Mouse (Mus musculus) limb, embryonic 15.5 days (tissue): ENCODE measurements around the gene Crebzf. TPM values are rescaled to one million over a fixed set of nuclear protein-coding genes. Genes with fewer than 3 reads are reported as not detected.

Experiments used
- ATAC-seq: fragments of 200-750 bp; cut with Nextera tagmentation; 2 replicates; pipeline ENCODE4 v1.8.0; 2017; ENCODE audit warnings: low read depth, moderate TSS enrichment; ENCODE audit not compliant: insufficient number of reproducible peaks, low FRiP score, low TSS enrichment
- H3K27ac ChIP-seq: fragments of 300-500 bp; sonication (generic); 2 replicates; pipeline ENCODE4 v1.5.1; 2015; ENCODE audit warnings: moderate library complexity, mild to moderate bottlenecking, inconsistent platforms
- H3K27me3 ChIP-seq: fragments of 300-500 bp; sonication (generic); 2 replicates; pipeline ENCODE4 v1.6.1; 2015; ENCODE audit warnings: inconsistent platforms
- H3K36me3 ChIP-seq: fragments of 300-500 bp; sonication (generic); 2 replicates; pipeline ENCODE4 v1.6.1; 2015; ENCODE audit warnings: inconsistent platforms
- H3K4me1 ChIP-seq: fragments of 300-500 bp; sonication (generic); 2 replicates; pipeline ENCODE4 v1.6.1; 2015; ENCODE audit warnings: inconsistent platforms
- H3K4me2 ChIP-seq: fragments of 300-500 bp; sonication (generic); 2 replicates; pipeline ENCODE4 v1.6.1; 2015; ENCODE audit warnings: mild to moderate bottlenecking, inconsistent platforms
- H3K4me3 ChIP-seq: fragments of 300-500 bp; sonication (generic); 2 replicates; pipeline ENCODE4 v1.5.1; 2015; ENCODE audit warnings: mild to moderate bottlenecking, inconsistent platforms
- H3K9ac ChIP-seq: fragments of 300-500 bp; sonication (generic); 2 replicates; pipeline ENCODE4 v1.6.1; 2015; ENCODE audit warnings: inconsistent platforms
- H3K9me3 ChIP-seq: fragments of 300-500 bp; sonication (generic); 2 replicates; pipeline ENCODE4 v1.6.1; 2016; ENCODE audit warnings: inconsistent platforms
- WGBS: fragments of 180-500 bp; shearing (Covaris S2); methylation state at CpG from one replicate; pipeline ENCODE4 v1.1.7; 2015; 5-methylcytosine and 5-hydroxymethylcytosine counted together
- polyA plus RNA-seq: library from polyadenylated mRNA; unstranded; fragments of >200 nt; fragmentation: Nextera tagmentation; extraction: Ambion mirVana; gene quantifications from 2 replicates; pipeline ENCODE4 v1.2.1, GENCODE M21; 2015

The Crebzf gene
- polyA plus RNA-seq, 1 experiment from 2014 or later: 31.9 TPM

DNA sequence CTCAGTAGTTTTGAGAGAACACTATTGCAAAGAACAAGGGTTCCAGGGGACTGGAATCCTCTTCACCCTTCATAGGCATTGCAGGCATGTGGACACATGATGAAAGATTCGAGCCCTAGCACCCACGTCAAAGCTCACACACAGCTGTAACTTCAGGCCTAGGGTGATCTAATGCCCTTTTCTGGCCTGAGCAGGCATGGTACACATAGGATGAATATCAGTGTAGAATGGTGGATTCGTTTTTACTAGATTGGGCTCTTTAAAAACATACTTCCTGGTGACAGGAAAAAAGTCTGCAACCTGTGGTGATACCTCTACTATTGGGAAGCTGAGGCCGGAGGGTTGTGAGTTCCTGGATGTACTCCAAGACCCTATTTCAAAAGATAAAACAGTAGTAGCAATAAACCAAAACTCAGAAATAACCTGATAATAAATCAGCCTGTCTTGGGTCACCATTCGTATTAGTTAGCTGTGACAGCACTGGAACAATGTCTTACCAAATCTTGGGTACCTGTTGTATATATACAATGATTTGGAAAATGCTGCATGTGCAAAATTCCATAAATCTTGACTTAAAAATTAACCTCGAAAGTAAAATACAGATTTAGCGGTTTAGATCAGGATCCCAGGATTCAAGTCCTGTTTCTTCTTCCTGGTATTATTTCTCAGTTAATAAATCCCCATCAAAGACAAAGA lies 13.8 kb downstream of the Crebzf start:
- Histone ChIP-seq H3K9me3 (no peaks in the 10 kb centered on the region), H3K27ac (peak overlapping the region; percentile 96), H3K4me1 (peaks cover 12% of the 10 kb centered on the region; the same call in 1 of the 2 replicates), H3K4me2 (peak overlapping the region; percentile 59), H3K4me3 (peak overlapping the region; percentile 78), H3K9ac (peak overlapping the region; percentile 79), H3K36me3 (peaks cover 10% of the 10 kb centered on the region; the same call in 1 of the 2 replicates), H3K27me3 (no peaks in the 10 kb centered on the region)
- 23% methylated on average over 7 of the region's 7 CpGs for WGBS
- ATAC-seq: no peak

DNA sequence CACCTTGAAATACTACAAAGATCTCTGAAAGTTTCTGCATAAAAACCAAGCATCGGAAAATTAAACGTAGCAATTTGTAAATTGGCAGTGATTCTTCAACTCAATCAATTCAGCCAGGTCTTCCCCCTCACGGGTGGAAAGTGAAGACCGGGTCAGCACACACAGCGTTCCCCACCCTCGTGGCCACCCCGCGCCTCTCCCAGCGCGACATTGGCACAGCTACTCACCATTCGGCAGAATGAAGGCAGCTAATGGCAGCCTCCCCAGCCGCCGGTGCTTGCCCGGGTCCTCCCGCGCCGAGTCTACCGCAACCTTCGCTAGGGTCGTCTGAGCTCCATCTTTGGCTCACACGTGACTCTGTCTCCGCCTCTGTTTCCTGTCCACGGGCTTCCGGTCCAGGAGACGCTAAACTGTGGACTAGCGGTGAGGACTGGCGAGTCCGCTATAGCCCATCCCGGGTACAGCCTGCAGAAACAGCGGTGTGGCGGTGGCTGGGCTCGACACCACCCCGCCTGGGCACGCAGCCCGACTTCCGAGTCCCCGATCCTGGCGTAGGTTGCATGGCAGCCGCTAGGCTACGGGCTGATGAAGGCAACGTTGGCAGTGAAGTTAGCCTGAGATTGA lies 14.4 kb downstream of the Crebzf start, which contains the start of gene Tmem126a:
Gene Tmem126a, minus strand, starts transcription at position 385 of the 624 bp plus-strand sequence.
- under 1% methylated on average over 41 of the region's 41 CpGs for WGBS
- Histone ChIP-seq H3K4me2 (peak within 1 kb of the TSS; percentile 59), H3K27ac (peak within 1 kb of the TSS; percentile 96), H3K4me1 (peaks cover 12% of the 10 kb centered on the region; the same call in 1 of the 2 replicates), H3K27me3 (no peaks in the 10 kb centered on the region), H3K9ac (peak within 1 kb of the TSS; percentile 79), H3K36me3 (peaks cover 6% of the 10 kb centered on the region; the same call in 1 of the 2 replicates), H3K4me3 (peak within 1 kb of the TSS; percentile 78), H3K9me3 (no peaks in the 10 kb centered on the region)
- ATAC-seq: peak; percentile 89

DNA sequence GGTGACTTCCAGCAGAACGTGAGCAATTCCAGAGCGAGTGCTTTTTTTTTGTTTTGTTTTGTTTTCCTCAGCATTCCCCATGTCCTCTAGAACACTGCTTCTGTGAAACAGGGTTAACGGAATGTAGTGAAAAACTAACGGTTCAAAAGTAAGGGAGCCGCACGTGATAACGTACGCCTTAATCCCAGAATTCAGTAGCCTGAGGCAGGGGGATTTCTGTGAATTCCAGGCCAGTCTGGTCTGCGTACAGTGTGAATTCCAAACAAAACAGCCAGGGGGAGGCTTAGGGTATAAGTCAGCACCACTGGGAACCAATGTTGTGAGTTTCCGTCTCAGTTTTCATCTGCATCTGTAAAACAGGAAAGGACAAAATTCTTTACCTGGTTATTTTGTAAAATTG lies 15.0 kb downstream of the Crebzf start:
- ATAC-seq: 0 out of 2 replicates have a peak, but pooled peaks have one; percentile 25
- H3K4me1 ChIP-seq: peaks cover 12% of the 10 kb centered on the region; the same call in 1 of the 2 replicates
- H3K4me3 ChIP-seq: peak overlapping the region; percentile 78
- H3K36me3 ChIP-seq: peaks cover 6% of the 10 kb centered on the region; the same call in 1 of the 2 replicates
- WGBS: 5% methylated on average over 10 of the region's 10 CpGs
- H3K27me3 ChIP-seq: no peaks in the 10 kb centered on the region
- peak overlapping the region; percentile 59 for H3K4me2 ChIP-seq
- no peaks in the 10 kb centered on the region for H3K9me3 ChIP-seq
- peak overlapping the region; percentile 79 for H3K9ac ChIP-seq
- H3K27ac ChIP-seq: peak overlapping the region; percentile 96

DNA sequence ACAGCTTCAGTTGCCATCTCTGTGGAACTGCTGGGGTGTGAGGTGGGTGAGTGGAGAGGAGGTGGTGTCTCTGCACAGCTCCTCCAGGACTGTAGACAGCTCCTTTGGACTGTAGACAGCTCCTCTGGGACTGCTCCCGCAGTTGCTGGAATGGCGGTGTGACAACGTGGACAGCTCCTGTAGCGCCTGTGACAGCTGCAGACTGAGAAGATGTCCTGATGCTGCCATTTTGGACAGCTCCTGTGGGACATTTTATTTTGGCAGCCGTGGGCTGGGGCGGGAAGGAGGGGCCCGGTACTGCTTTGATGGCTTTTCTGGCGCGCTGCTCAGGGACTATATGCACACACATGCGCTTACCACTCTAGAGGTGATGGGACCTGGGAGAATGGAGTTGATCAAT lies 17.8 kb downstream of the Crebzf start:
- no peaks in the 10 kb centered on the region for H3K9me3 ChIP-seq
- peaks cover 12% of the 10 kb centered on the region; the same call in 1 of the 2 replicates for H3K4me1 ChIP-seq
- H3K4me2 ChIP-seq: no peak overlapping the region
- H3K9ac ChIP-seq: no peak overlapping the region
- ATAC-seq: no peak
- H3K27me3 ChIP-seq: no peaks in the 10 kb centered on the region
- H3K4me3 ChIP-seq: no peak overlapping the region
- H3K36me3 ChIP-seq: no peaks in the 10 kb centered on the region
- no peak overlapping the region for H3K27ac ChIP-seq
- 46% methylated on average over 10 of the region's 10 CpGs for WGBS

DNA sequence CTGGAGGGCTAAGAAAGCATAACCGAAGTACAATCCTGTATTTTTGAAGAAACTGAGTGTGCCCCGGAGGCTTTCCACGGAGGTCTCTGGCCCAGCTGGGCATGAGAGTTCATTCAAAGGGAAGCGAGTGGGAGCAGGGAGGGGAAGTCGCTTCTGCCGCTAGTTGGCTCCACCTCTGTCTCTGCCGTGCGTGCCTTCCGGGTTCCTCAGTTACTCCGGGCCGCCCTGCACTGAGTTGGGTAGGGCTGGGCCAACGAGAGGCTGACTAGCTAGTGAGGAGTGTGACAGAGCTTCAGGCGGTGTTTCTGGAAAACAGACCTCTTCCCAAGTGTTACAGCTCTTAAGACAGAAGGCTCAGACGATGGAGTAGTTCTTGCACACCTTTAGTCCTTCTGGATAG lies 18.4 kb downstream of the Crebzf start:
- 20% methylated on average over 14 of the region's 14 CpGs for WGBS
- no peak overlapping the region for H3K9ac ChIP-seq
- no peak overlapping the region for H3K4me2 ChIP-seq
- no peaks in the 10 kb centered on the region for H3K36me3 ChIP-seq
- no peak overlapping the region for H3K27ac ChIP-seq
- H3K9me3 ChIP-seq: no peaks in the 10 kb centered on the region
- H3K27me3 ChIP-seq: no peaks in the 10 kb centered on the region
- H3K4me1 ChIP-seq: peaks cover 8% of the 10 kb centered on the region; the same call in 1 of the 2 replicates
- H3K4me3 ChIP-seq: no peak overlapping the region
- ATAC-seq: no peak

DNA sequence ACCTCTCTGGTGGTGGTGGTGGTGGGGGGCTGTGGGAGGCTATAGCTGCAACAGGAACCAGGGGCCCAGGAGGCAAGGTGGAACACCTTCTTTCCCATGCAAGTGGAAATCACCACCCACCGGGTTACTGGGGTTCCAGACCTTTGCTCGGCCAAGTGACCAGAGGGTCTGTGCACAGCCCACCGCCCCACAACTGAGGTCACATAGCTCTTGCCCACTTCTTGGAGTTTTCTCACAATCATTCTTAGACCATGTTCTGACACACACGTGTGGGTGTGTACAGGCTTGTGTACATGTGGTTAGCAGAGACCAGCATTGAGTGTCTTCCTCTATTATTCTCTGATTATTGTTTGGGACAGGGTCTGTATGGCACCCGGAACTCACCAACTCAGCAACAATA lies 18.9 kb downstream of the Crebzf start:
- Histone ChIP-seq H3K27ac (no peak overlapping the region), H3K36me3 (no peaks in the 10 kb centered on the region), H3K9ac (no peak overlapping the region), H3K4me3 (no peak overlapping the region), H3K4me2 (no peak overlapping the region), H3K4me1 (0 out of 2 replicates have a peak, but pooled peaks cover 5% of the 10 kb centered on the region), H3K27me3 (no peaks in the 10 kb centered on the region), H3K9me3 (no peaks in the 10 kb centered on the region)
- 90% methylated on average over 5 of the region's 5 CpGs for WGBS
- no peak for ATAC-seq

DNA sequence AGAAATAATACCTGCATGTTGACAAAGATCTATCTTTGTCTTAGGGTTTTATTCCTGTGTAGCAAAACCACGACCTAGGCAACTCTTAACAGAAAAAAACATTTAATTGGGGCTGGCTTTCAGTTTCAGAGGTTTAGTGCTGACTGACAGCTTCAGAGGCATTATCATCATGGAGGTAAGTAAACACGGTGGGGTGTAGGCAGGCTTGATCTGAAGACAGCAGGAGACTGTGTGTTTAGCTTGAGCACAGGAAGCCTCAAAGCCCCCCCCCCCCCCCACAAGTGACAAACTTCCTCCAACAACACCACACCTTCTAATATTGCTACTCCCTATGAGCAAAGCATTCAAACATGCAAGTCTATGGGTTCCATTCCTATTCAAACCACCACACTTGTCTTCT lies 31.0 kb downstream of the Crebzf start:
- Histone ChIP-seq H3K4me3 (no peak overlapping the region), H3K9ac (no peak overlapping the region), H3K4me1 (0 out of 2 replicates have a peak, but pooled peaks cover 12% of the 10 kb centered on the region), H3K4me2 (no peak overlapping the region), H3K27ac (no peak overlapping the region), H3K27me3 (no peaks in the 10 kb centered on the region; the same call in 1 of the 2 replicates), H3K36me3 (peaks cover 6% of the 10 kb centered on the region), H3K9me3 (no peaks in the 10 kb centered on the region)
- WGBS: 72% methylated on average over 2 of the region's 2 CpGs
- ATAC-seq: no peak

DNA sequence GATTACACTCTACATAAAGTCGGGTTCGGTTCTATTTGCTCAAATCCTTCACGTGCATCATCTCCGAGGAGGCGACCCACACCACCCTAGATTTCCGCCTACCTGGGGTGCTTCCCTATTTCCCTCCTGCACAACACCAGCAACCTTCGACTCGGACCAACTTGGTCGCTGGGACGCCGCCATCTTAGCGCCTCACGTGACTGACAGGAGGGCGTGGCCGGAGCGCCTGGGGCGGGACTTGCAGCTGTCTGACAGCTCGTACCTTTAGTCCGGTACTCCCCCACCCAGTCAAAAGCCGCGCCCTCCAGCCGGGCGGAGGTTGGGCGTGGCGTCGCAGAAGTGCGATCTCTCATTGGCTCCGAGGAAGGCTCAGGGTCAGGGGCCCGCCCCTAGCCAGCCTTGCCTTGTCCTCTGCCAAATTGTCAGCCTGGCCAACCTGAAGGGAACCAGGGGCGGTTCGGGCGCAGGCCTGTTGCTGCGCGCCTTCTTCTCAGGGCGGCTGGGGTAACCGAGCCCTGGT lies 33.3 kb downstream of the Crebzf start, which contains the start of gene Tmem126b:
Gene Tmem126b, minus strand, starts transcription at position 209 of the 520 bp plus-strand sequence.
- under 1% methylated on average over 36 of the region's 36 CpGs for WGBS

DNA sequence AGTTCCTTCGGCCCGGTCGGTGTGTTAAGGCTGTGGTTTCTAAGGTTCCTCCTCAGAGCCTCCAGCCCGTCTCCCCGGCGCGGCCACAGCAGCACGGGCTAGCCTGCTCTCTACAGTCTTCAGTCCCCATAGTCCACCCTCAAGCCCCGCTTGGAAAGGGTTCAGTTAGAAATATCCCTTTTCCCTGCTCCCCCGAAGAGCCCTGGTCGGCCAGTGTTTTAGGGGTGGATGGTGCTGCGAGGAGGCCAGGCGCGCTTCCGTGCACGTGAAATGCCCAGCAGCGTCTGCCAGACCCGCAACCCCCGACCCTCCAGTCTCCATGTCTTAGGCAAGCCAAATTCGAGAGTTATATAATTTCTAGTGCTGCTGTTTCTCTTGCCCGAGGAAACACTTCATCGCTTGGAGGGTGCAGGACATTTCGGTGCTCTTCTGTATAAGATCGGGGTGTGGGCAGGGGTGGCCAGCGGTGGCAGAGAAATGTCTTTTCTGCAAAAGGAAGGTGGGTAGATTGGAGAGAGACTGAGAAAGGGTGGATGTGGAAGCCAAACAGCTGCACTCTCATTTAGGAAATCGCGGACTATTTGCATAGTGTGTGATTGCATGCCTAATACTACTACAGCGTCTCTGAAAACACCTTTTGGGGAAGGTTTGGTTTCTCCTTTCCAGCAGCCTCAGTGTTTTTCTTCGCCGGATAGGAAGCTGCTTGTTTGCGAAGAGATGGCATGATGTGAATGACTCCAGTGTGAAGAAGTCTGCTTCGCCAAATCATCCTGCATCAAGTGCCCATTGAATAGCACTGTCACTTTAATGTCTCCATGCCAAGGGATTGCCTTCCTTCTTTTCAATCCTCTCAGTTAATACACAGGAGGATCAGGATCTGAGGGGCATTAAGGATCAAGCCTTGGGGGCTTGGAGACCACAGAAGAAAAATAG lies 34.0 kb downstream of the Crebzf start, which contains the start of gene Dlg2:
Gene Dlg2, plus strand, starts transcription at position 360 of the 933 bp plus-strand sequence.
- no peaks in the 10 kb centered on the region for H3K36me3 ChIP-seq
- H3K9me3 ChIP-seq: no peaks in the 10 kb centered on the region
- 0 out of 2 replicates have a peak, but pooled peaks cover 12% of the 10 kb centered on the region for H3K4me1 ChIP-seq
- peak within 1 kb of the TSS; percentile 56 for H3K9ac ChIP-seq
- WGBS: 1% methylated on average over 32 of the region's 32 CpGs
- peak within 1 kb of the TSS; percentile 82 for H3K27ac ChIP-seq
- no peaks in the 10 kb centered on the region; the same call in 1 of the 2 replicates for H3K27me3 ChIP-seq
- H3K4me2 ChIP-seq: peak within 1 kb of the TSS; percentile 96
- H3K4me3 ChIP-seq: peak within 1 kb of the TSS; percentile 68
- no peak for ATAC-seq

More for the DNA sequence above, 33.3 kb downstream of the Crebzf start, which contains the start of gene Tmem126b:
- Histone ChIP-seq H3K4me2 (peak within 1 kb of the TSS; percentile 96), H3K4me1 (0 out of 2 replicates have a peak, but pooled peaks cover 12% of the 10 kb centered on the region), H3K4me3 (peak within 1 kb of the TSS; percentile 68), H3K27me3 (no peaks in the 10 kb centered on the region; the same call in 1 of the 2 replicates), H3K27ac (peak within 1 kb of the TSS; percentile 82), H3K36me3 (no peaks in the 10 kb centered on the region), H3K9me3 (no peaks in the 10 kb centered on the region), H3K9ac (peak within 1 kb of the TSS; percentile 56)
- peak; percentile 100 for ATAC-seq

DNA sequence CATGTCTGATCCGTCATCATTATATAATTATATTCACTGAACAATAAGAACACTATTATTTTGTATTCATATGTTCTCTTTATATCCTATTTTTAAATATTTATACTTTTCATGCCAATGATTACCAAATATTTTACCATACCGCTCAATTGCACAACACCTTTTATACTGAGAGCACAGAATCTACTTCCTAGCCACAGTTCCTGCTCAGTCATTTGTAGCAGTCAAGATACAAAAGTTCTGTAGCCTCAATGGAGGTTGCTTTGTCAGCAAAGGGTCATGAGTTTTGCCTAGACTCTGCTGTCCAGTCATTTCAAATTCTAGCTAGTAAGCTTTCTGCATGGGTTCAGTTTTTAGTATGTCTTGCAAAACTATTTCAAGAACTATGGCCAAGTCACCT lies 40.1 kb downstream of the Crebzf start:
- 91% methylated on average over 2 of the region's 2 CpGs for WGBS
- Histone ChIP-seq H3K36me3 (no peaks in the 10 kb centered on the region), H3K9ac (no peak overlapping the region), H3K4me1 (no peaks in the 10 kb centered on the region), H3K4me3 (no peak overlapping the region), H3K4me2 (no peak overlapping the region), H3K27me3 (no peaks in the 10 kb centered on the region), H3K9me3 (no peaks in the 10 kb centered on the region), H3K27ac (no peak overlapping the region)
- ATAC-seq: no peak
